9 mouse cellular contexts compared by ENCODE assay signal in genomic region chr3:121290681-121291080, GRCm38 (mm10). TPM values are rescaled to one million over a fixed set of nuclear protein-coding genes. Genes with fewer than 3 reads are reported as not detected.
A peak's percentile ranks its signal among the peaks of the same experiment; 100 is the strongest.
DNase-seq lines count a peak whose midpoint lies in the region; ATAC-seq lines count a peak whose summit lies in the region.
"Had no signal": no experiment of that assay in that cellular context is flagged by ENCODE, and none has a peak within 500 bp of the region (broad histone marks: within the 10 kb centered on the region; RNA-seq: fewer than 3 reads in every experiment).

No protein-coding gene starts in this region.

- no peaks in the 10 kb centered on the region for H3K36me3 ChIP-seq in lung, embryonic 15.5 days
- H3K36me3 ChIP-seq in forebrain, embryonic 12.5 days (replicated peaks), result no peaks in the 10 kb centered on the region
- H3K36me3 ChIP-seq in limb, embryonic 10.5 days, result no peaks in the 10 kb centered on the region
- no peaks in the 10 kb centered on the region for H3K36me3 ChIP-seq in neural tube, embryonic 15.5 days

- peaks cover 8% of the 10 kb centered on the region for H3K4me1 ChIP-seq in lung, embryonic 15.5 days
- peaks cover 9% of the 10 kb centered on the region; the same call in 1 of the 2 replicates for H3K4me1 ChIP-seq in forebrain, embryonic 12.5 days
- H3K4me1 ChIP-seq in limb, embryonic 10.5 days, result peaks cover 6% of the 10 kb centered on the region
- peaks cover 7% of the 10 kb centered on the region; the same call in 1 of the 2 replicates for H3K4me1 ChIP-seq in neural tube, embryonic 15.5 days

- H3K27ac ChIP-seq in lung, embryonic 15.5 days, result peak overlapping the region; percentile 98; the same call in 1 of the 2 replicates
- no peak overlapping the region for H3K27ac ChIP-seq in forebrain, embryonic 12.5 days
- peak overlapping the region; percentile 90 for H3K27ac ChIP-seq in limb, embryonic 10.5 days
- peak overlapping the region; percentile 94 for H3K27ac ChIP-seq in neural tube, embryonic 15.5 days (replicated peaks)

- H3K4me2 ChIP-seq in lung, embryonic 15.5 days, result peak overlapping the region; percentile 56
- H3K4me2 ChIP-seq in forebrain, embryonic 12.5 days, result peak overlapping the region; percentile 59
- peak overlapping the region; percentile 67 for H3K4me2 ChIP-seq in neural tube, embryonic 15.5 days

- no peaks in the 10 kb centered on the region for H3K9me3 ChIP-seq in lung, embryonic 15.5 days
- H3K9me3 ChIP-seq in forebrain, embryonic 12.5 days, result no peaks in the 10 kb centered on the region
- no peaks in the 10 kb centered on the region for H3K9me3 ChIP-seq in limb, embryonic 10.5 days (replicated peaks)
- H3K9me3 ChIP-seq in neural tube, embryonic 15.5 days (replicated peaks), result no peaks in the 10 kb centered on the region

- H3K27me3 ChIP-seq in lung, embryonic 15.5 days, result no peaks in the 10 kb centered on the region
- no peaks in the 10 kb centered on the region for H3K27me3 ChIP-seq in forebrain, embryonic 12.5 days
- no peaks in the 10 kb centered on the region for H3K27me3 ChIP-seq in limb, embryonic 10.5 days (ENCODE audit: low read depth, poor library complexity, severe bottlenecking)
- H3K27me3 ChIP-seq in neural tube, embryonic 15.5 days (replicated peaks), result no peaks in the 10 kb centered on the region

- WGBS in lung, embryonic 15.5 days, result 69% methylated on average over 8 of the region's 8 CpGs
- 78% methylated on average over 8 of the region's 8 CpGs for WGBS in forebrain, embryonic 12.5 days
- 79% methylated on average over 8 of the region's 8 CpGs for WGBS in limb, embryonic 10.5 days
- WGBS in neural tube, embryonic 15.5 days, result 77% methylated on average over 8 of the region's 8 CpGs

- no peak for ATAC-seq in lung, embryonic 15.5 days (ENCODE audit: borderline replicate concordance, extremely low read depth, low FRiP score, low TSS enrichment)
- no peak for ATAC-seq in forebrain, embryonic 12.5 days (ENCODE audit: low FRiP score)
- no peak for ATAC-seq in neural tube, embryonic 15.5 days (ENCODE audit: low FRiP score)

- DNase-seq in lung, postnatal 14 days, result no peak
- no peak for DNase-seq in limb, embryonic 10.5 days (ENCODE audit: low spot score)
- no peak for DNase-seq in gastrocnemius, adult 8-10 months (ENCODE audit: low spot score in 2 of 2)
- no peak for DNase-seq in natural killer cell, adult 2 months (ENCODE audit: low spot score in 2 of 2)
- no peak for DNase-seq in MN1 (ENCODE audit: low spot score)
- DNase-seq: thymus, postnatal 25 days had no signal

- H3K9ac ChIP-seq in lung, embryonic 15.5 days, result peak overlapping the region; percentile 52
- peak overlapping the region; percentile 59; the same call in 1 of the 2 replicates for H3K9ac ChIP-seq in forebrain, embryonic 12.5 days
- 0 out of 2 replicates have a peak overlapping the region, but pooled peaks have one; percentile 66 for H3K9ac ChIP-seq in neural tube, embryonic 15.5 days (replicated peaks)

- peak overlapping the region; percentile 75 for H3K4me3 ChIP-seq in lung, embryonic 15.5 days
- peak overlapping the region; percentile 60 for H3K4me3 ChIP-seq in forebrain, embryonic 12.5 days (replicated peaks)
- H3K4me3 ChIP-seq in limb, embryonic 10.5 days, result peak overlapping the region; percentile 70
- H3K4me3 ChIP-seq in neural tube, embryonic 15.5 days (replicated peaks), result peak overlapping the region; percentile 61

RNA-seq across cellular contexts. Expression of gene Alg14, which starts 0.9 kb away (rescaled TPM):
- polyA plus RNA-seq in lung, embryonic 15.5 days (2015; fragmentation: Nextera tagmentation; extraction: Ambion mirVana), result 44.5 and 46.0 TPM in 2 replicates
- polyA plus RNA-seq in forebrain, embryonic 12.5 days (2016; fragmentation: Nextera tagmentation; extraction: Ambion mirVana), result 30.1 and 31.5 TPM in 2 replicates
- polyA plus RNA-seq in limb, embryonic 10.5 days (2016; fragmentation: Nextera tagmentation; extraction: Ambion mirVana), result 26.0 and 35.0 TPM in 2 replicates
- polyA plus RNA-seq in neural tube, embryonic 15.5 days (2015; fragmentation: Nextera tagmentation; extraction: Ambion mirVana), result 37.9 and 46.2 TPM in 2 replicates
- 1 to 10 TPM; 5.2 to 9.5 (median 6.4) TPM for total RNA-seq in gastrocnemius, adult 8-10 months (2022)

RNA-seq across cellular contexts. Expression of gene Tmem56, which starts 7.8 kb away (rescaled TPM):
- polyA plus RNA-seq in lung, embryonic 15.5 days (2015; fragmentation: Nextera tagmentation; extraction: Ambion mirVana), result 0.36 and 0.40 TPM in 2 replicates
- polyA plus RNA-seq in forebrain, embryonic 12.5 days (2016; fragmentation: Nextera tagmentation; extraction: Ambion mirVana), result 2.6 and 3.2 TPM in 2 replicates
- 0.96 and 1.0 TPM in 2 replicates for polyA plus RNA-seq in limb, embryonic 10.5 days (2016; fragmentation: Nextera tagmentation; extraction: Ambion mirVana)
- 2.5 and 2.6 TPM in 2 replicates for polyA plus RNA-seq in neural tube, embryonic 15.5 days (2015; fragmentation: Nextera tagmentation; extraction: Ambion mirVana)
- 10 to 100 TPM; 48.9 to 78.7 (median 69.6) TPM for total RNA-seq in gastrocnemius, adult 8-10 months (2022)
